Comparison of ENCODE assay signal across 9 mouse cellular contexts in genomic region chr6:88897246-88897645, GRCm38 (mm10). TPM values are rescaled to one million over a fixed set of nuclear protein-coding genes. Genes with fewer than 3 reads are reported as not detected.
DNase-seq lines count a peak whose midpoint lies in the region; ATAC-seq and TF ChIP-seq lines count a peak whose summit lies in the region.
"Had no signal": no experiment of that assay in that cellular context is flagged by ENCODE, and none has a peak within 500 bp of the region (broad histone marks: within the 10 kb centered on the region; RNA-seq: fewer than 3 reads in every experiment).

No protein-coding gene starts in this region.

- no peak for ATAC-seq in liver, embryonic 11.5 days (replicated peaks; ENCODE audit: low FRiP score)
- no peak for ATAC-seq in embryonic facial prominence, embryonic 15.5 days (ENCODE audit: insufficient number of reproducible peaks, low FRiP score, low TSS enrichment, low read depth)
- no peak for ATAC-seq in limb, embryonic 11.5 days (ENCODE audit: insufficient number of reproducible peaks, low FRiP score, low TSS enrichment, low read depth)
- ATAC-seq in neural tube, embryonic 14.5 days (ENCODE audit: low read depth) = no peak

- DNase-seq in liver, embryonic 11.5 days (ENCODE audit: low spot score) = no peak
- DNase-seq in liver = no peak
- no peak for DNase-seq in limb, embryonic 11.5 days (ENCODE audit: low spot score)
- no peak for DNase-seq in cerebellum, adult 11-12 months
- DNase-seq in cerebellum, postnatal 36 days = no peak
- no peak for DNase-seq in cerebellum, adult 2 months
- DNase-seq: kidney, postnatal 36 days had no signal

- peak overlapping the region; percentile 99 for H3K9ac ChIP-seq in liver, embryonic 11.5 days (ENCODE audit: low read depth, low read length)
- H3K9ac ChIP-seq in embryonic facial prominence, embryonic 15.5 days = 0 out of 2 replicates have a peak overlapping the region, but pooled peaks have one; percentile 4
- H3K9ac ChIP-seq in limb, embryonic 11.5 days (ENCODE audit: low read length) = peak overlapping the region; percentile 22; the same call in 1 of the 2 replicates
- H3K9ac ChIP-seq in neural tube, embryonic 14.5 days (replicated peaks; ENCODE audit: low read depth, low read length) = no peak overlapping the region

- 74% methylated on average over 7 of the region's 7 CpGs for WGBS in liver, embryonic 11.5 days
- WGBS in embryonic facial prominence, embryonic 15.5 days = 75% methylated on average over 7 of the region's 7 CpGs
- WGBS in limb, embryonic 11.5 days = 61% methylated on average over 7 of the region's 7 CpGs
- 70% methylated on average over 7 of the region's 7 CpGs for WGBS in neural tube, embryonic 14.5 days
- WGBS in cerebellum, adult 2 months = 59% methylated on average over 7 of the region's 7 CpGs

- H3K4me3 ChIP-seq in liver, embryonic 11.5 days (ENCODE audit: low read depth, low read length) = peak overlapping the region; percentile 93
- peak overlapping the region; percentile 64 for H3K4me3 ChIP-seq in embryonic facial prominence, embryonic 15.5 days (replicated peaks)
- H3K4me3 ChIP-seq in limb, embryonic 11.5 days (ENCODE audit: low read depth, low read length) = peak overlapping the region; percentile 76
- H3K4me3 ChIP-seq in neural tube, embryonic 14.5 days (ENCODE audit: low read depth, low read length) = no peak overlapping the region
- H3K4me3 ChIP-seq in cerebellum, adult 2 months (replicated peaks; ENCODE audit: insufficient read depth, low read depth, low read length) = no peak overlapping the region

- TF ChIP-seq POLR2A in cerebellum, adult 2 months (IDR thresholded peaks at IDR 0.05; ENCODE audit: borderline replicate concordance, insufficient read depth, low read length) = no peak

- peak overlapping the region; percentile 82 for H3K4me2 ChIP-seq in liver, embryonic 11.5 days
- peak overlapping the region; percentile 69 for H3K4me2 ChIP-seq in embryonic facial prominence, embryonic 15.5 days (replicated peaks)
- peak overlapping the region; percentile 45 for H3K4me2 ChIP-seq in limb, embryonic 11.5 days (ENCODE audit: low read depth, severe bottlenecking)
- peak overlapping the region; percentile 16; the same call in 1 of the 2 replicates for H3K4me2 ChIP-seq in neural tube, embryonic 14.5 days (ENCODE audit: low read depth, low read length)

- H3K27me3 ChIP-seq in liver, embryonic 11.5 days (replicated peaks; ENCODE audit: control insufficient read depth, insufficient read depth, low read length) = no peaks in the 10 kb centered on the region
- no peaks in the 10 kb centered on the region for H3K27me3 ChIP-seq in embryonic facial prominence, embryonic 15.5 days
- H3K27me3 ChIP-seq in limb, embryonic 11.5 days (ENCODE audit: control insufficient read depth, insufficient read depth, low read length) = no peaks in the 10 kb centered on the region
- no peaks in the 10 kb centered on the region for H3K27me3 ChIP-seq in neural tube, embryonic 14.5 days (ENCODE audit: control insufficient read depth, insufficient read depth, low read length)
- H3K27me3 ChIP-seq in cerebellum, adult 2 months (ENCODE audit: control insufficient read depth, insufficient read depth, low read length) = no peaks in the 10 kb centered on the region

- H3K9me3 ChIP-seq in liver, embryonic 11.5 days (ENCODE audit: control insufficient read depth, low read length) = no peaks in the 10 kb centered on the region
- no peaks in the 10 kb centered on the region for H3K9me3 ChIP-seq in embryonic facial prominence, embryonic 15.5 days (replicated peaks)
- H3K9me3 ChIP-seq in limb, embryonic 11.5 days (ENCODE audit: control insufficient read depth, low read length) = no peaks in the 10 kb centered on the region
- no peaks in the 10 kb centered on the region for H3K9me3 ChIP-seq in neural tube, embryonic 14.5 days (ENCODE audit: control insufficient read depth, low read length)

- peak overlapping the region; percentile 19; the same call in 1 of the 2 replicates for H3K27ac ChIP-seq in liver, embryonic 11.5 days (ENCODE audit: low read depth, low read length)
- H3K27ac ChIP-seq in embryonic facial prominence, embryonic 15.5 days (replicated peaks) = no peak overlapping the region
- H3K27ac ChIP-seq in limb, embryonic 11.5 days (replicated peaks; ENCODE audit: low read depth, low read length) = no peak overlapping the region
- no peak overlapping the region for H3K27ac ChIP-seq in neural tube, embryonic 14.5 days (ENCODE audit: low read depth, low read length)
- no peak overlapping the region for H3K27ac ChIP-seq in cerebellum, adult 2 months (ENCODE audit: insufficient read depth, low read length)

- TF ChIP-seq CTCF in cerebellum, adult 2 months (IDR thresholded peaks at IDR 0.05; ENCODE audit: borderline replicate concordance, insufficient read depth, low read depth, low read length) = no peak

- peaks cover 40% of the 10 kb centered on the region for H3K36me3 ChIP-seq in liver, embryonic 11.5 days (ENCODE audit: control insufficient read depth, insufficient read depth, low read length)
- peaks cover 43% of the 10 kb centered on the region for H3K36me3 ChIP-seq in embryonic facial prominence, embryonic 15.5 days
- peaks cover 35% of the 10 kb centered on the region for H3K36me3 ChIP-seq in limb, embryonic 11.5 days (ENCODE audit: control insufficient read depth, insufficient read depth, low read length)
- 0 out of 2 replicates have a peak, but pooled peaks cover 6% of the 10 kb centered on the region for H3K36me3 ChIP-seq in neural tube, embryonic 14.5 days (ENCODE audit: control insufficient read depth, insufficient read depth, low read length)

- H3K4me1 ChIP-seq in liver, embryonic 11.5 days (replicated peaks; ENCODE audit: control insufficient read depth, insufficient read depth, low read length) = peaks cover 25% of the 10 kb centered on the region
- peaks cover 23% of the 10 kb centered on the region for H3K4me1 ChIP-seq in embryonic facial prominence, embryonic 15.5 days
- H3K4me1 ChIP-seq in limb, embryonic 11.5 days (ENCODE audit: control insufficient read depth, insufficient read depth, low read length) = peaks cover 17% of the 10 kb centered on the region
- peaks cover 9% of the 10 kb centered on the region; the same call in 1 of the 2 replicates for H3K4me1 ChIP-seq in neural tube, embryonic 14.5 days (ENCODE audit: control insufficient read depth, insufficient read depth, low read length)
- peaks cover 12% of the 10 kb centered on the region for H3K4me1 ChIP-seq in cerebellum, adult 2 months (ENCODE audit: control insufficient read depth, insufficient read depth, low read length)

RNA-seq across cellular contexts. Expression of gene Mcm2, which starts 1.3 kb away (rescaled TPM):
- 254 and 284 TPM in 2 replicates for polyA plus RNA-seq in liver, embryonic 11.5 days (2014; fragmentation: Nextera tagmentation; extraction: Ambion mirVana)
- 101 and 102 TPM in 2 replicates for polyA plus RNA-seq in embryonic facial prominence, embryonic 15.5 days (2015; fragmentation: Nextera tagmentation; extraction: Ambion mirVana)
- polyA plus RNA-seq in limb, embryonic 11.5 days (2014; fragmentation: Nextera tagmentation; extraction: Ambion mirVana) = 228 and 240 TPM in 2 replicates
- polyA plus RNA-seq in neural tube, embryonic 14.5 days (2014; fragmentation: Nextera tagmentation; extraction: Ambion mirVana) = 15.1 and 22.6 TPM in 2 replicates
- polyA plus RNA-seq in cerebellum, adult 2 months (2012; rRNA removed) = 7.5 and 9.8 TPM in 2 replicates

RNA-seq across cellular contexts. Expression of gene Tpra1, which starts 4.8 kb away (rescaled TPM):
- polyA plus RNA-seq in liver, embryonic 11.5 days (2014; fragmentation: Nextera tagmentation; extraction: Ambion mirVana) = 55.1 and 56.7 TPM in 2 replicates
- polyA plus RNA-seq in embryonic facial prominence, embryonic 15.5 days (2015; fragmentation: Nextera tagmentation; extraction: Ambion mirVana) = 83.7 and 86.5 TPM in 2 replicates
- polyA plus RNA-seq in limb, embryonic 11.5 days (2014; fragmentation: Nextera tagmentation; extraction: Ambion mirVana) = 45.4 and 47.8 TPM in 2 replicates
- polyA plus RNA-seq in neural tube, embryonic 14.5 days (2014; fragmentation: Nextera tagmentation; extraction: Ambion mirVana) = 54.2 and 58.0 TPM in 2 replicates
- 206 and 236 TPM in 2 replicates for polyA plus RNA-seq in cerebellum, adult 2 months (2012; rRNA removed)

RNA-seq across cellular contexts. Expression of gene Podxl2, which starts 22.4 kb away (rescaled TPM):
- 9.1 and 10.7 TPM in 2 replicates for polyA plus RNA-seq in liver, embryonic 11.5 days (2014; fragmentation: Nextera tagmentation; extraction: Ambion mirVana)
- 118 and 126 TPM in 2 replicates for polyA plus RNA-seq in embryonic facial prominence, embryonic 15.5 days (2015; fragmentation: Nextera tagmentation; extraction: Ambion mirVana)
- polyA plus RNA-seq in limb, embryonic 11.5 days (2014; fragmentation: Nextera tagmentation; extraction: Ambion mirVana) = 49.3 and 50.2 TPM in 2 replicates
- 579 and 634 TPM in 2 replicates for polyA plus RNA-seq in neural tube, embryonic 14.5 days (2014; fragmentation: Nextera tagmentation; extraction: Ambion mirVana)
- polyA plus RNA-seq in cerebellum, adult 2 months (2012; rRNA removed) = 538 and 541 TPM in 2 replicates

RNA-seq across cellular contexts. Expression of gene Abtb1, which starts 55.5 kb away (rescaled TPM):
- polyA plus RNA-seq in liver, embryonic 11.5 days (2014; fragmentation: Nextera tagmentation; extraction: Ambion mirVana) = 24.9 and 26.7 TPM in 2 replicates
- polyA plus RNA-seq in embryonic facial prominence, embryonic 15.5 days (2015; fragmentation: Nextera tagmentation; extraction: Ambion mirVana) = 33.2 and 34.5 TPM in 2 replicates
- polyA plus RNA-seq in limb, embryonic 11.5 days (2014; fragmentation: Nextera tagmentation; extraction: Ambion mirVana) = 19.1 and 19.3 TPM in 2 replicates
- 40.7 and 42.4 TPM in 2 replicates for polyA plus RNA-seq in neural tube, embryonic 14.5 days (2014; fragmentation: Nextera tagmentation; extraction: Ambion mirVana)
- 116 TPM in 2 replicates for polyA plus RNA-seq in cerebellum, adult 2 months (2012; rRNA removed)

Comparison
In these comparisons a context has a peak if more than half of its experiments do, and no peak if none do; other contexts are left out.
1. H3K4me2 ChIP-seq: peak in every context shown above with its lines; median percentile 82 in liver, embryonic 11.5 days; 69 in embryonic facial prominence, embryonic 15.5 days; 45 in limb, embryonic 11.5 days; 16 in neural tube, embryonic 14.5 days.
2. H3K4me3 ChIP-seq: peak in liver, embryonic 11.5 days (single experiment), embryonic facial prominence, embryonic 15.5 days (single experiment) and limb, embryonic 11.5 days (single experiment); none in neural tube, embryonic 14.5 days (single experiment) and cerebellum, adult 2 months (single experiment).